Mouse (Mus musculus): ENCODE data around the gene Angptl2.

DNA sequence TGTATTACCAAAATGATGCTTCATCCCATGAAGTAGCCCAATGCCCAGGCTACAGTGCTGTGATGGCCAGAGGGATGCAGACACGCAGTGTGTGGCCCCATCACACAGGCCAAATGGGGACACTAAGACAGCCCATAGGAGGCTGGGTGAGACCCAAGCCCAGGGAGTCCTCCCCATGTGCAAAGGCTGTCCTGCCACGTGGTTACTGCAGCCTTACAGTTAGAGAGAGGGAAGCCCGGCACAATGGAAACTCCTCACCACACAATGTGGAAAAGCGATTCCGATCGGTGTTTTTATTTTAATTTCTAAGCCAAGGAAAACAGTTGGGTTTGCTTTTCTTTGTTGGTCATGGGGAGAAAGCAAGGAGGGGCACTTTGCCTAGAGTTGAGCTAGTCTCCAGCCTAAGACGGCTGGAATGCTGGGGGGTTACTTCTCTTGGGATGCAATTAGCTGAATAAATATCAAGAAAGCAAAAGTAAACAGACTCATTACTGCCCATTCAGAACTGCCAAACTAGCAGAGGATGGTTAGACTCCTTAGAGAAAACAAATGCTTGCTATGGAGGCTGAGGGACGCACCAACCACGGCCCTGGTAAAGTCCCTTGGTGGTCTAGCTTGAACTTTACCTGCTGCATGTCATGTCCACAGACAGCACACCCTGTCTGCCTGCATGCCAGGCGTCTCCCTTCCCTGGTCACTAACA is 7.9 kb downstream of the Angptl2 start:
- TF ChIP-seq CTCF (IDR thresholded peaks at IDR 0.05), result no peak
- TF ChIP-seq EP300 (IDR thresholded peaks at IDR 0.05), result no peak

Measured in lung, postnatal 0 days (tissue).